Mouse (Mus musculus) mouse embryonic stem cell (cell line): Measurements from ENCODE around the gene Gm28870.
"Not testable (repeated sequence)": the region's sequence is repeated elsewhere in the genome, so short reads cannot be mapped to it uniquely, and the experiment has no call there.

Source experiments
- in situ Hi-C, 2 experiments: fragments of 300-500 bp; cut with MboI; formaldehyde crosslinking; loops; 1 replicate in 1 of 2; 3 replicates in 1 of 2; pipeline ENCODE4 v1.14.3; 2019 to 2020; ENCODE audit warnings: low sequenced_read_pairs in 2 of 2, low pct_unique_long_range_greater_than_20kb in 1 of 2, mixed read lengths in 1 of 2; ENCODE audit not compliant: unreplicated experiment in 1 of 2

Gm28870 gene

DNA sequence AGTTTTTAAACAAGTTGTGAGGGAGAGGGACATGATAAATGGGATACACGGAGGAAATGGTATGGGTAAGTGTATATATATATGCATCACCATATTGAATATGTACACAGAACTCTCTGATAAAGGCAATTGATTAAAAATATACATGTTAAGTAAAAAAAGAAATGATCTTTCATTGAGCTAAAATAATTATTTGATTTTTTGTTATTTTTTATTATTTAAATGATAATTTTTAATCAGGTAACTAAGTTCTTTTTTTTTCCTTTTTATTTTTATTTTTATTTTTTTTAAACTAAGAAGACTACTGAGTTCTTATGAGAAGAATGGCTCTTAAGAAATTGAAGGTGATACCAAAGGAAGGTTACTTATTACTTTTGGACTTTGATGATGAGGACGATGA, at the start of gene Gm28870:
Gm28870 (plus strand) TSS at position 301 of the 400 bp plus-strand sequence.
- in situ Hi-C loops: not testable (repeated sequence)
